Mouse (Mus musculus): ENCODE measurements at regions not wholly inside any gene's neighbourhood (a gene's known extent, or its start where the extent isn't known, plus 50 kb on each side); places are given as distances from the start of the nearest gene placed in this dataset.

- Histone ChIP-seq H3K9ac (no peak overlapping the region), H3K36me3 (no peaks in the 10 kb centered on the region), H3K27ac (no peak overlapping the region), H3K9me3 (peaks cover 3% of the 10 kb centered on the region; the same call in 1 of the 2 replicates), H3K27me3 (replicated peaks) (no peaks in the 10 kb centered on the region), H3K4me3 (no peak overlapping the region), H3K4me2 (replicated peaks) (no peak overlapping the region), H3K4me1 (no peaks in the 10 kb centered on the region)
- WGBS, result 70% methylated on average over 3 of the region's 3 CpGs
- no peak for ATAC-seq (ENCODE audit: low FRiP score, low read depth)
Observed at GRCm38 (mm10) chr3:39182646-39183045, 295.9 kb downstream of the Fat4 start.

DNA sequence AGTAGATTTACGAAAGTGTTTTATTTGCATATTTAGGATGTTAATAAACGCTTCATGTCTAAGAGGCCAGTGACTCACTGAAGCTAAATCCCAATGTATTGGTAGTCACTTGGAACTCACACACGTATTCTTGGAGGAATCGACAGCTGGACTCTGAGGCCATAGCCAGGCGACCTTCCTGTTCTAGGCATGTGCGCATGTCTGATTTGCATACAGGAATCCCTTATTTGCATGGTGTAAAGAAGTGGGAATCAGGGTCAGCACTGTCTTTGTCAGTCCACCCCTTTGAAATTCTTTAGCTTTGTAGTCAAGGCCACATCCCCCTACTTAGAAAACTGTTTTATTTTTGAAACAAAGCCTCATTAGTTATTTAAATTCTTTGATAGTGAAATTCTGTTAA is 308.4 kb downstream of the Fat4 start:
- H3K4me1 ChIP-seq, result no peaks in the 10 kb centered on the region
- no peak overlapping the region for H3K27ac ChIP-seq
- no peaks in the 10 kb centered on the region for H3K27me3 ChIP-seq (replicated peaks)
- H3K4me3 ChIP-seq, result no peak overlapping the region
- no peaks in the 10 kb centered on the region for H3K36me3 ChIP-seq
- no peak for ATAC-seq (ENCODE audit: low FRiP score, low read depth)
- WGBS, result 83% methylated on average over 6 of the region's 6 CpGs
- no peaks in the 10 kb centered on the region for H3K9me3 ChIP-seq
- no peak overlapping the region for H3K9ac ChIP-seq
- no peak overlapping the region for H3K4me2 ChIP-seq (replicated peaks)

DNA sequence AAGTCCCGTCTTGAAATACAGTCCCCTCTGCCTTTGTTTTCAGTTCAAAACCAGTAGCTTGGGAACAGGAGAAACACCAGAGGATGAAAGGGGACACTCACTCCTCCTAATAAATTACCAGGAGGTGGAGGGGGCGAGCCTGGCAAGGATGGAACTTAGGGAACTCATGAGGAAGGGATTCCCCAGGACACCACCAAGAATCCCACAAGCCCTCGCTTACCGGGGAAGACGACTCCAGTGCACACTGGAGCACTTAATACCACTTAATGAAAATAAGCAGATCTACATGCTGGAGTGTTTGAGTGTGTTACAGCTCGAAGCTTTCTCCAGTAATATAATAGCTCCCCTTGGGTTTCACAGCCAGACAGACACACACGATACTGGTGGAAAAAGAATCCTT is 315.9 kb downstream of the Fat4 start:
- no peak overlapping the region for H3K4me2 ChIP-seq (replicated peaks)
- no peaks in the 10 kb centered on the region for H3K36me3 ChIP-seq
- no peak overlapping the region for H3K4me3 ChIP-seq
- H3K9ac ChIP-seq, result no peak overlapping the region
- 48% methylated on average over 7 of the region's 7 CpGs for WGBS
- H3K27ac ChIP-seq, result no peak overlapping the region
- ATAC-seq (ENCODE audit: low FRiP score, low read depth), result no peak
- no peaks in the 10 kb centered on the region for H3K4me1 ChIP-seq
- H3K27me3 ChIP-seq (replicated peaks), result no peaks in the 10 kb centered on the region
- no peaks in the 10 kb centered on the region for H3K9me3 ChIP-seq

DNA sequence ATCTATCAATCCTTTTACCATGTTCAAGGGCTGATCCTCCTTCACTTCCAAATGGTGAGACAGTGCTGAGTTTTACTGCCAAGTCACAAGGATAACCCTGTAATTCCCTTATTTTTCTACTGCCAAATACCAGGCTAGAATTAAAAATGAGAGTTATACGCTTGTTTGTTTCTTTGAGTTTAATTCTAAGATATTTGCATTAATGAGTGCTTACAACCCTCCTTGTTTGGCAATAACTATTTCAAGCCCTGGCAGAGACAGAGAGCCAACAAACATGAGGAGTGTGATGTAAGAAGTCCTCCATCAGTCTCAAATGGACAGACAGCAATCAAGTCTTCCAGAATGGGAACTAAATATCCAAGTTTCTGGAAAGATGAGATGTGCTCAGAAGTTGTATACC is 321.9 kb downstream of the Fat4 start:
- Histone ChIP-seq H3K4me1 (0 out of 2 replicates have a peak, but pooled peaks cover 3% of the 10 kb centered on the region), H3K4me3 (no peak overlapping the region), H3K27me3 (replicated peaks) (no peaks in the 10 kb centered on the region), H3K9ac (no peak overlapping the region), H3K9me3 (no peaks in the 10 kb centered on the region), H3K4me2 (replicated peaks) (no peak overlapping the region), H3K36me3 (no peaks in the 10 kb centered on the region), H3K27ac (no peak overlapping the region)
- no peak for ATAC-seq (ENCODE audit: low FRiP score, low read depth)
- 92% methylated on average over 1 of the region's 1 CpGs for WGBS

DNA sequence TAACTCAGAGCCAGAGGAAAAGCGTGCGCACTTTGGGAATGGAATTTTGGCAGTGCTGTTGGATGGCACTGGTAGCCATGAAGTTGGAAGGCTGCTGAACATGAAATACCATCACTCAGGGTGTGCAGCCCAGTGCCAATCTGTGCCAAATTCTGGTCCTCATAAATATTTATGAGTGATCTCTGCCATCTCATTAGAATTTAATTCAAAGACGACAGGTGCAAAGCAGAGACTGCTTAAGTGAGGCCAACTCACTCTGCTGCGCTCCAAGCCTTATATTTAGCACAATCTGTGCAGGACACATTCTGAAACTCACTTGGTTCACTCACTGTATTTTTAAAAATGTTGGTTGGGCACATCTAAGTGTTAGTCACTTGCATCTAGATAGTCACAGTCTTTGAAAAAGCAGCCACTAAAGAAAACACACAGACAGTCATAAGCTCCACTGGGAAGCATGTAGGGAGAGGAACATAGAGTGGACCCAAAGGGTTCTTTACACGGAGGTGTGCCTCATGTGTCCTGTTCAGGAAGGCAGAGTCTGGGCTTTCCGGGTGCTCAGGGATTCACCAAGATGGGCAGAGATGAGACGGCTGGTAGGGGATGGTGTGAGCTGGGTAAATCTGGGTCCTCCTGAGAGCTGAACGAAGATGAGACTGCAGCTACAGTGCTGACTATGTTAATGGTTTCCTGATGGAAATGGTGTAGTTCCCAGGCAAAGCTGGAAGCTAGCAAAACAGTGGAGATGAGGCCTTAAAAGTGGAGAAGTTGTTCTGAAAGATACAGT is 322.8 kb downstream of the Fat4 start:
- H3K9ac ChIP-seq, result no peak overlapping the region
- 0 out of 2 replicates have a peak, but pooled peaks cover 3% of the 10 kb centered on the region for H3K4me1 ChIP-seq
- WGBS, result 77% methylated on average over 8 of the region's 8 CpGs
- H3K4me3 ChIP-seq, result no peak overlapping the region
- no peaks in the 10 kb centered on the region for H3K9me3 ChIP-seq
- ATAC-seq (ENCODE audit: low FRiP score, low read depth), result no peak
- no peaks in the 10 kb centered on the region for H3K36me3 ChIP-seq
- H3K27ac ChIP-seq, result no peak overlapping the region
- no peak overlapping the region for H3K4me2 ChIP-seq (replicated peaks)
- H3K27me3 ChIP-seq (replicated peaks), result no peaks in the 10 kb centered on the region

- Histone ChIP-seq H3K4me3 (no peak overlapping the region), H3K9ac (no peak overlapping the region), H3K4me2 (replicated peaks) (no peak overlapping the region), H3K4me1 (0 out of 2 replicates have a peak, but pooled peaks cover 3% of the 10 kb centered on the region), H3K36me3 (no peaks in the 10 kb centered on the region), H3K27me3 (replicated peaks) (no peaks in the 10 kb centered on the region), H3K9me3 (no peaks in the 10 kb centered on the region), H3K27ac (no peak overlapping the region)
- WGBS, result 74% methylated on average over 5 of the region's 5 CpGs
- no peak for ATAC-seq (ENCODE audit: low FRiP score, low read depth)
Observed at GRCm38 (mm10) chr3:39211670-39212069, 324.9 kb downstream of the Fat4 start.

DNA sequence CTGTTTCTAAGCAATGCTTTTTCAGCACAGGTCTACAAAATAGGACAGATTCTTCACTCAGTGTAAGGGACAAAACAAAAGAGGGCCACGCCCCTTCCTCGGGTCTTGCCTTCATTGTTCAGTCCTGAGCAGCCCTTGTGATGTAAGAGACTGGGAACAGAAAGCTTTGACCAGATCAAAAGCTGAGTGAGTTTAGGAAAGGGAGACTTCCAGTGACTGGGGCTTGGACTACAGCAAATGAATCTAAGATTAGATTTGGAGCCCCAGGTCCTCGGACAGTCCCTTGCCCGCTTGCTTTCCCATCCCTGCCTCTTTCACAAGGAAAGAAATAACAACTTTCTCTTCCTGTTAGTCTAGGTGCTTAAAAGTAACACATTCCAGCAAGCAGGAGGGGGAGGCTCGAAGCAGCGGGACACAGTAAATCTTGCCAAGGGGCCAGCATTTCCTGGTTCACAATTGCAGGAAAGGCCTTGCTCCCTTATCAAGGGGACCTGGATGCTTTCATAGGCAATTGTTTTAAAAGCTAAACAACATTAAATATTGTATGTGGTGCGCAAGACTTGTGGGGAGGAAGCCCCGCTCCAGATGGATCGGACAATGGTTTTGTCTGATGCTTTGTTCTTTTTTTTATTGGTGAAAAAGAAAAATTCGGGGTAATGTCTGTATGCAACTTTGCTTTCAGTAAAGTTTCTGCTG is 333.4 kb downstream of the Fat4 start:
- Histone ChIP-seq H3K27me3 (replicated peaks) (no peaks in the 10 kb centered on the region), H3K9me3 (no peaks in the 10 kb centered on the region), H3K4me1 (0 out of 2 replicates have a peak, but pooled peaks cover 3% of the 10 kb centered on the region), H3K27ac (no peak overlapping the region), H3K36me3 (no peaks in the 10 kb centered on the region), H3K9ac (no peak overlapping the region), H3K4me2 (replicated peaks) (peak overlapping the region; percentile 39), H3K4me3 (no peak overlapping the region)
- peak; percentile 88 for ATAC-seq (ENCODE audit: low FRiP score, low read depth)
- WGBS, result 17% methylated on average over 10 of the region's 10 CpGs

- no peak overlapping the region for H3K9ac ChIP-seq
Observed at GRCm38 (mm10) chr3:39220707-39221034, 333.9 kb downstream of the Fat4 start.

DNA sequence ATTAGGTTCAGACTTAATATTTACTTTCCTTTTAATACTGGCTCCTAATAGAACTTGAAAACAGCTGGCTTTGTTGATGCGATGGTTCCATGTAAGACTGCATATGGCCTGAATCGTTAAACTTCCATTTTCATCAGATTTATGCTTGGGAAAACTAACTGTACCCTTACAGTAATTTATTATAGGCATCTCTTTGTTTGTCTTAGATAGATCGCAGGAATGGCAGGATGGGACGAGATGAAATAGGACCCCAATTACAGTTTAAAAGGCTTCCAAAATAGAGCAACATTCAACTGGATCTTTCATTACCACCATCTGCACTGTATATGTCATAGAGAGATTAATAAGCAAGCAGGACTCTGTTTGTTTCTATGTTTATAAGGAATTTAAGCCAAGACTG is 335.3 kb downstream of the Fat4 start:
- no peaks in the 10 kb centered on the region for H3K27me3 ChIP-seq (replicated peaks)
- WGBS, result 71% methylated on average over 4 of the region's 4 CpGs
- no peak overlapping the region for H3K9ac ChIP-seq
- no peaks in the 10 kb centered on the region for H3K36me3 ChIP-seq
- H3K4me3 ChIP-seq, result no peak overlapping the region
- no peak overlapping the region for H3K27ac ChIP-seq
- 0 out of 2 replicates have a peak, but pooled peaks cover 3% of the 10 kb centered on the region for H3K4me1 ChIP-seq
- no peak for ATAC-seq (ENCODE audit: low FRiP score, low read depth)
- H3K9me3 ChIP-seq, result no peaks in the 10 kb centered on the region
- no peak overlapping the region for H3K4me2 ChIP-seq (replicated peaks)

More at GRCm38 (mm10) chr3:39220707-39221034, 333.9 kb downstream of the Fat4 start:
- Histone ChIP-seq H3K9me3 (no peaks in the 10 kb centered on the region), H3K4me2 (replicated peaks) (no peak overlapping the region), H3K27me3 (replicated peaks) (no peaks in the 10 kb centered on the region), H3K36me3 (no peaks in the 10 kb centered on the region), H3K27ac (no peak overlapping the region), H3K4me1 (0 out of 2 replicates have a peak, but pooled peaks cover 3% of the 10 kb centered on the region), H3K4me3 (no peak overlapping the region)
- WGBS, result 17% methylated on average over 2 of the region's 2 CpGs
- ATAC-seq (ENCODE audit: low FRiP score, low read depth), result peak; percentile 68; the same call in 1 of the 2 replicates

GRCm38 (mm10) chr3:39234921-39235320 is 348.2 kb downstream of the Fat4 start:
- no peak overlapping the region for H3K4me3 ChIP-seq

GRCm38 (mm10) chr3:39248712-39249111 is 362.0 kb downstream of the Fat4 start:
- no peaks in the 10 kb centered on the region for H3K27me3 ChIP-seq (replicated peaks)
- ATAC-seq (ENCODE audit: low FRiP score, low read depth), result no peak
- H3K36me3 ChIP-seq, result no peaks in the 10 kb centered on the region
- no peaks in the 10 kb centered on the region for H3K9me3 ChIP-seq
- 87% methylated on average over 4 of the region's 4 CpGs for WGBS
- no peak overlapping the region for H3K27ac ChIP-seq
- 0 out of 2 replicates have a peak, but pooled peaks cover 5% of the 10 kb centered on the region for H3K4me1 ChIP-seq
- H3K9ac ChIP-seq, result no peak overlapping the region
- H3K4me3 ChIP-seq, result no peak overlapping the region
- no peak overlapping the region for H3K4me2 ChIP-seq (replicated peaks)

More at GRCm38 (mm10) chr3:39234921-39235320, 348.2 kb downstream of the Fat4 start:
- H3K36me3 ChIP-seq, result no peaks in the 10 kb centered on the region
- no peaks in the 10 kb centered on the region for H3K4me1 ChIP-seq
- ATAC-seq (ENCODE audit: low FRiP score, low read depth), result no peak
- 76% methylated on average over 2 of the region's 2 CpGs for WGBS
- no peak overlapping the region for H3K9ac ChIP-seq
- H3K27ac ChIP-seq, result no peak overlapping the region
- no peak overlapping the region for H3K4me2 ChIP-seq (replicated peaks)
- H3K9me3 ChIP-seq, result no peaks in the 10 kb centered on the region
- H3K27me3 ChIP-seq (replicated peaks), result no peaks in the 10 kb centered on the region

DNA sequence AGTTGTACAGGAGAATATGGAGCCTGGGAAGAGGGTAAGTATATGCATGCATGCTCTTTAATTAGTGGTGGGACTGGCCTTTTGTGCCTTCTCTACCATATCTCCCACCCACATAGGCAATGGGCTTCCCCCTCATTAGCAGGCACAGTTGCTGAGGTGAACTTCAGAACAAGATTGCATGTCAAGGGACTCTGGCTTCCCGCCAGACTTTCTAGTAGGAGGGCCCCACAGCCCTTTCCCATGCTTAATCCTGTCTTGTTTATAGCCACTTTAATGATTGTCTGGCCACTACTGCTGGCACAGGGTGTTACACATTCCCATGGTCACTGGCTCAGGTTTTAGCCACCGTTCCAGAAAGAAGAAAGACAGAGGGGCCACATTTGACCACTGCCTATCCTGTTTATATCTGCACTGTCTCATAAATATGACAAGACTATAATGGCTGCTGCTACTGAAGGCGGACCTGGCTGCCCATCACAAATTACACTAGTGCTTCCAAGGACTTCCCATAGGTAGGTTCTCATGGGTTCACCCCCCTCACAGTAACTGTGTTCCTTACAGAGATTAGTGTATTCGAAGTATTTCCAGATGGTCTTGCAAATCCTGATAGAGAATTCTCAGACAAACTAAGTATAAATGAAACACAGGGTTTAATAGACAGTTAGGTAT is 362.6 kb downstream of the Fat4 start:
- Histone ChIP-seq H3K27ac (no peak overlapping the region), H3K4me2 (replicated peaks) (no peak overlapping the region), H3K4me1 (0 out of 2 replicates have a peak, but pooled peaks cover 5% of the 10 kb centered on the region), H3K9ac (no peak overlapping the region), H3K36me3 (no peaks in the 10 kb centered on the region), H3K9me3 (no peaks in the 10 kb centered on the region), H3K4me3 (no peak overlapping the region), H3K27me3 (replicated peaks) (no peaks in the 10 kb centered on the region)
- 70% methylated on average over 4 of the region's 4 CpGs for WGBS
- ATAC-seq (ENCODE audit: low FRiP score, low read depth), result 0 out of 2 replicates have a peak, but pooled peaks have one; percentile 41

All from neural tube, embryonic 12.5 days (tissue).